Mouse (Mus musculus): ENCODE results near the gene Srpk3. TPM values are rescaled to one million over a fixed set of nuclear protein-coding genes. Genes with fewer than 3 reads are reported as not detected.
A peak's percentile ranks its signal among the peaks of the same experiment; 100 is the strongest.

Gene Srpk3
- polyA plus RNA-seq, 1 experiment from 2014 or later: 4.7 TPM

GRCm38 (mm10) chrX:73758611-73759290, 15.5 kb upstream of the Srpk3 start:
- H3K9ac ChIP-seq (ENCODE audit: low read depth, low read length): no peak overlapping the region
- WGBS: 87% methylated on average over 13 of the region's 13 CpGs
- H3K36me3 ChIP-seq (ENCODE audit: control insufficient read depth, insufficient read depth, low read length): no peaks in the 10 kb centered on the region
- H3K4me1 ChIP-seq (ENCODE audit: control insufficient read depth, insufficient read depth, low read length): no peaks in the 10 kb centered on the region
- H3K27ac ChIP-seq (ENCODE audit: low read depth, low read length): no peak overlapping the region
- H3K9me3 ChIP-seq (ENCODE audit: control insufficient read depth, low read length): no peaks in the 10 kb centered on the region
- H3K4me3 ChIP-seq (ENCODE audit: low read length): no peak overlapping the region
- H3K27me3 ChIP-seq (ENCODE audit: control insufficient read depth, insufficient read depth, low read length): no peaks in the 10 kb centered on the region; the same call in 1 of the 2 replicates
- no peak overlapping the region for H3K4me2 ChIP-seq (replicated peaks; ENCODE audit: low read depth, low read length)
- ATAC-seq (ENCODE audit: low FRiP score, low TSS enrichment): no peak

DNA sequence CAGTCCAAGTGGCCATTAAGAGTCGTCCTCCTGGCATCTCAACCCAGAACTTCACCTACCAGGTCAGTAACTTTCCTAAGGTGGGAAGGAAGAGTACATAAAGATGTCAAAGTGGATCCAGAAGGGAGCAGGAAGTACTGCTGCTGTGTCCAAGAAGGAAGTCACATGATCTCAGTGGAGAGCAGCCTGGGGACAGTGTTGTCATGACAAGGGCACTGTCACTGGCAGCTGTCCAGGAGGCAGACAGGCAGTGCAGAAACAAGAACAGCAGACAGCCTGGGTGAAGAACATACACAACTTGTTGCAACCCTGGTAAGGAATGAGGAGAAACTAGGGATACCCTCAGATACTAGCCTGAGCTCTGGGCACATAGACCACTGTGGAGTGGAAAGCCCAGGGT, 8.9 kb upstream of the Srpk3 start:
- WGBS: 52% methylated on average over 1 of the region's 1 CpGs
- H3K27me3 ChIP-seq (ENCODE audit: control insufficient read depth, insufficient read depth, low read length): no peaks in the 10 kb centered on the region
- ATAC-seq (ENCODE audit: low FRiP score, low TSS enrichment): no peak

GRCm38 (mm10) chrX:73767267-73767666, 6.9 kb upstream of the Srpk3 start:
- H3K27me3 ChIP-seq (ENCODE audit: control insufficient read depth, insufficient read depth, low read length): no peaks in the 10 kb centered on the region
- H3K4me1 ChIP-seq (ENCODE audit: control insufficient read depth, insufficient read depth, low read length): no peaks in the 10 kb centered on the region
- no peak overlapping the region for H3K9ac ChIP-seq (ENCODE audit: low read depth, low read length)
- 0 out of 2 replicates have a peak, but pooled peaks have one; percentile 16 for ATAC-seq (ENCODE audit: low FRiP score, low TSS enrichment)
- WGBS: 71% methylated on average over 9 of the region's 9 CpGs
- no peaks in the 10 kb centered on the region for H3K9me3 ChIP-seq (ENCODE audit: control insufficient read depth, low read length)
- H3K36me3 ChIP-seq (ENCODE audit: control insufficient read depth, insufficient read depth, low read length): no peaks in the 10 kb centered on the region
- H3K4me3 ChIP-seq (ENCODE audit: low read length): no peak overlapping the region
- no peak overlapping the region for H3K4me2 ChIP-seq (replicated peaks; ENCODE audit: low read depth, low read length)
- no peak overlapping the region for H3K27ac ChIP-seq (ENCODE audit: low read depth, low read length)

More for the DNA sequence above, 8.9 kb upstream of the Srpk3 start:
- Histone ChIP-seq H3K4me3 (ENCODE audit: low read length) (no peak overlapping the region), H3K9ac (ENCODE audit: low read depth, low read length) (no peak overlapping the region), H3K27ac (ENCODE audit: low read depth, low read length) (no peak overlapping the region), H3K9me3 (ENCODE audit: control insufficient read depth, low read length) (no peaks in the 10 kb centered on the region), H3K4me1 (ENCODE audit: control insufficient read depth, insufficient read depth, low read length) (no peaks in the 10 kb centered on the region), H3K36me3 (ENCODE audit: control insufficient read depth, insufficient read depth, low read length) (no peaks in the 10 kb centered on the region), H3K4me2 (replicated peaks; ENCODE audit: low read depth, low read length) (no peak overlapping the region)

GRCm38 (mm10) chrX:73774802-73775483, 738 bp downstream of the Srpk3 start:
- peak; percentile 77 for ATAC-seq (ENCODE audit: low FRiP score, low TSS enrichment)
- no peaks in the 10 kb centered on the region; the same call in 1 of the 2 replicates for H3K27me3 ChIP-seq (ENCODE audit: control insufficient read depth, insufficient read depth, low read length)
- H3K9ac ChIP-seq (ENCODE audit: low read depth, low read length): no peak overlapping the region
- no peak overlapping the region for H3K4me2 ChIP-seq (replicated peaks; ENCODE audit: low read depth, low read length)
- H3K27ac ChIP-seq (ENCODE audit: low read depth, low read length): no peak overlapping the region
- H3K9me3 ChIP-seq (ENCODE audit: control insufficient read depth, low read length): no peaks in the 10 kb centered on the region
- no peak overlapping the region for H3K4me3 ChIP-seq (ENCODE audit: low read length)
- WGBS: 69% methylated on average over 10 of the region's 10 CpGs
- H3K4me1 ChIP-seq (ENCODE audit: control insufficient read depth, insufficient read depth, low read length): 0 out of 2 replicates have a peak, but pooled peaks cover 7% of the 10 kb centered on the region
- peaks cover 11% of the 10 kb centered on the region; the same call in 1 of the 2 replicates for H3K36me3 ChIP-seq (ENCODE audit: control insufficient read depth, insufficient read depth, low read length)

- no peak overlapping the region for H3K4me3 ChIP-seq (ENCODE audit: low read length)
- peaks cover 24% of the 10 kb centered on the region; the same call in 1 of the 2 replicates for H3K36me3 ChIP-seq (ENCODE audit: control insufficient read depth, insufficient read depth, low read length)
- WGBS: 98% methylated on average over 3 of the region's 3 CpGs
- no peak overlapping the region for H3K4me2 ChIP-seq (replicated peaks; ENCODE audit: low read depth, low read length)
- H3K27ac ChIP-seq (ENCODE audit: low read depth, low read length): no peak overlapping the region
- no peak for ATAC-seq (ENCODE audit: low FRiP score, low TSS enrichment)
- H3K27me3 ChIP-seq (ENCODE audit: control insufficient read depth, insufficient read depth, low read length): no peaks in the 10 kb centered on the region; the same call in 1 of the 2 replicates
- H3K9me3 ChIP-seq (ENCODE audit: control insufficient read depth, low read length): no peaks in the 10 kb centered on the region
- H3K9ac ChIP-seq (ENCODE audit: low read depth, low read length): no peak overlapping the region
- no peaks in the 10 kb centered on the region for H3K4me1 ChIP-seq (ENCODE audit: control insufficient read depth, insufficient read depth, low read length)
Observed at GRCm38 (mm10) chrX:73782227-73782626, 8.0 kb downstream of the Srpk3 start.

DNA sequence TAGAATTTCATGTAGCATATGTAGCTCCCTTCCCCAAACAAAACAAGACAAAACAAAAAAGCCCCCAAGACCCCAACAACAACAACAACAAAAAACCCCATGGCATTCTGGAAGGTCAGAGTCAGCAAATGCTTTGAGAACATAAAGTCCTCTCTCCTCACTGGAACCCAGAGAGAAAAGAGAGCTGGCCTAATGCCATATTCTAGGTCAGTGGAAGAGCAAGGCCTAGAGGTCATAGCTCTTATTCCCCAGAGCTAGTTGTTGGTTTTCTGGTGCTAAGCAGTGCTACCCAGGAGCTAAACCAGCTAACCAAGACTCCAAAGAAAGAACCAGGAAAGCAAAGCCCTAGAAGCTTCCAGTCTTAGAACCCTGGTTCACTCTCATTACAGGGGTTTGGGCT, 11.5 kb downstream of the Srpk3 start:
- Histone ChIP-seq H3K4me3 (ENCODE audit: low read length) (peak overlapping the region; percentile 61), H3K36me3 (ENCODE audit: control insufficient read depth, insufficient read depth, low read length) (peaks cover 16% of the 10 kb centered on the region), H3K9ac (ENCODE audit: low read depth, low read length) (peak overlapping the region; percentile 76), H3K4me1 (ENCODE audit: control insufficient read depth, insufficient read depth, low read length) (no peaks in the 10 kb centered on the region), H3K4me2 (replicated peaks; ENCODE audit: low read depth, low read length) (peak overlapping the region; percentile 52), H3K27ac (ENCODE audit: low read depth, low read length) (peak overlapping the region; percentile 85; the same call in 1 of the 2 replicates), H3K9me3 (ENCODE audit: control insufficient read depth, low read length) (no peaks in the 10 kb centered on the region), H3K27me3 (ENCODE audit: control insufficient read depth, insufficient read depth, low read length) (no peaks in the 10 kb centered on the region)
- ATAC-seq (ENCODE audit: low FRiP score, low TSS enrichment): no peak

DNA sequence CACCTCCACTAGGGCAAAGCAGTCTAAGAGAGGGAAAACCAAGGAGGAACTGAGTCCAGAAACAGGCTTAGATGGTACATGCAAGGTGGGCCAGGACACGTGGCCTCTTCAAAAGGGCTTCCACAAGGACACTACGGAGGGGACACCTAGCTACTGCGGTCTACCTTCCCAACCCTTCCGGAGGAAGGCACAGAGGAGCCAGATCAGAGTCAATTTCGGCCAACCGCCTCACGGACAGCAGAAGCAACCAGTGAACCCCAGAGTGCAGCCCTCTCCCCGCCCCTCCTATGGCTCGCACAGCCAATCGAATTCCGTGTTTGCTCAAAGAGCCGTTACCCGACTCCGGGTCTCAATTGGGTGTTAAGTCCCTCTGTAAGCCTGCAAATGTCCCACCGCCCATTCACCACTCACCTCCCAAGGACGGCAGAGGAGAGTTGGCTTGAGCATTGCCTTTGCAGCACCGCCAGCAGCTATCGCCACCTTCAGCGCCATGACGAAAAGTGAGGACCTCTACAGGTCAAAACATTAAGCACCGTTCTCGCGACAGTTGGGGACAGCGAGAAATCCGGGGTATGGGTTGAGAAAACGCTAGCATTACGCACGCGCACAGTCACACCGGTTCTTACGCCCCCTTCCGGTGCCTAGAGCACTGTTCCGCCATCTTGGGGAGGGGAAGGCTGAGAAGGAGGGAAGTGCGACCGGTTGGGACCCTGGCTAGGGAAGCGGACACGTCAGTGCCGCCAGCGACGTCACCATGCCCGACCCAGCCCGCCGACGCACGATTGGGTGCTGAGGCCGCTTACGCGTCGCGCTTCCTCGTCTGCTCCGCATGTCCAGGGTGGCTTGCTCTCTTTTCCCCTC, 12.4 kb downstream of the Srpk3 start, which contains the start of the genes Idh3g and Ssr4:
Gene Idh3g (minus strand): TSS at position 534 of the 861 bp plus-strand sequence.
Gene Ssr4 (plus strand): TSS at position 665 of the 861 bp plus-strand sequence.
- ATAC-seq (ENCODE audit: low FRiP score, low TSS enrichment): peak; percentile 96
- no peaks in the 10 kb centered on the region for H3K9me3 ChIP-seq (ENCODE audit: control insufficient read depth, low read length)
- H3K27ac ChIP-seq (ENCODE audit: low read depth, low read length): peak within 1 kb of the TSS; percentile 85
- H3K36me3 ChIP-seq (ENCODE audit: control insufficient read depth, insufficient read depth, low read length): peaks cover 21% of the 10 kb centered on the region
- 30% methylated on average over 52 of the region's 52 CpGs for WGBS
- H3K4me2 ChIP-seq (replicated peaks; ENCODE audit: low read depth, low read length): peak within 1 kb of the TSS; percentile 62
- H3K9ac ChIP-seq (ENCODE audit: low read depth, low read length): peak within 1 kb of the TSS; percentile 76
- H3K27me3 ChIP-seq (ENCODE audit: control insufficient read depth, insufficient read depth, low read length): no peaks in the 10 kb centered on the region
- H3K4me1 ChIP-seq (ENCODE audit: control insufficient read depth, insufficient read depth, low read length): no peaks in the 10 kb centered on the region
- peak within 1 kb of the TSS; percentile 61 for H3K4me3 ChIP-seq (ENCODE audit: low read length)

GRCm38 (mm10) chrX:73787225-73787558, 13.0 kb downstream of the Srpk3 start:
- Histone ChIP-seq H3K9me3 (ENCODE audit: control insufficient read depth, low read length) (no peaks in the 10 kb centered on the region), H3K4me1 (ENCODE audit: control insufficient read depth, insufficient read depth, low read length) (no peaks in the 10 kb centered on the region), H3K36me3 (ENCODE audit: control insufficient read depth, insufficient read depth, low read length) (peaks cover 16% of the 10 kb centered on the region), H3K9ac (ENCODE audit: low read depth, low read length) (peak overlapping the region; percentile 76), H3K27me3 (ENCODE audit: control insufficient read depth, insufficient read depth, low read length) (no peaks in the 10 kb centered on the region), H3K4me2 (replicated peaks; ENCODE audit: low read depth, low read length) (peak overlapping the region; percentile 62), H3K27ac (ENCODE audit: low read depth, low read length) (peak overlapping the region; percentile 47; the same call in 1 of the 2 replicates), H3K4me3 (ENCODE audit: low read length) (peak overlapping the region; percentile 61)
- WGBS: 27% methylated on average over 20 of the region's 22 CpGs
- peak; percentile 2 for ATAC-seq (ENCODE audit: low FRiP score, low TSS enrichment)
